Mouse (Mus musculus) urinary bladder, postnatal 4 days (tissue): ENCODE data around the gene Tnik.

Experiments used
- DNase-seq, 2 experiments: peaks; one replicate each; pipeline ENCODE4 v3.0.0; 2021 to 2022; ENCODE audit warnings: low spot score in 2 of 2

Tnik gene

DNA sequence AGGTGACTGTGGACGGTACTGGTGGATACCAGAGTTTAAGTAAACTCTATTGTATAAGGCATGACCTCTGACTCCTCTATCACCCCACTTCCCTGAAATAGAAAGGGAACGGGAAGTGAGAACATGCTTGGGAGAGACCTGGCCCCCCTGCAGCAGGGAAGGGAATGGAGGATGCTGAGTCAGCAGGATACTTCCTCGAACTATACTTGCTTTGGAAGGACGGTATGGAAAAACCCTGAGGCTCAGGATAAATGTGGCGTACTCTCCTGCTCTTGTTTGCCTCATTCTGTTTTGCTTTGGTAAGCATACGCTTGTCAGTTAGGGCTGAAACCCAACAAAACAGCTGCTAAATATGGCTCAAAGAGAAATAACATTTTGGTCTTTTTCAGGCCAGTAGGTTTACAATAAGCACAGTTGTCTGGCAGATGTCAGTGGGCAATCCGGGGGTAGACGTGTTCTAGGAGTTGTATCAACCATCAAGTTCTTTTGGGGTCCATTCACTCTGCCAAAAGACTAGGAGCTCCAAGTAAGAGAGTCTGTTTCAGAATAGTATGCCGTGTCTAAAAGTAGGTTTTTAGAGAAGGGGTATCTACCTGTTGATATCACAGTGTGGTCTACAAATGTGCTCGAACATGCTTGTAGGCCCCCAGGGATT, 87.3 kb downstream of the Tnik start:
- no peak for DNase-seq

DNA sequence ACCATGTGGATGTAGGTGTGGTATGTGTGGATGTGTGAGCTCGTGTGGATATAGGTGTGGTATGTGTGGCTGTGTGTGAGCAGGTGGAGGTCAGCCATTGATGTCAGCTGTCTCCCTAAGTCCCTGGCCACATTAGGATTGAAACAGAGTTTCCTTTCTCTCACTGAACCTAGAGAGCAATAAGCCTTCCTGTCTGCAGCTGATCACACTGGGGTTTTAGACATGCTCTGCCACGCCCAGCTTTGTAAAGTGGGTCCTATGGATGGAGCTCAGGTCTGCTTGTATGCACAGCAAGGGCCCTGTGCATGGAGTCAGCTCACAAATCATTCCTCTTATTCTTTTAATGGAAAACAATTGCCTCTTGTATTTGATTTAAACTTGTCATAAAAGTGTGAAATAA, 95.4 kb downstream of the Tnik start:
- DNase-seq = no peak

DNA sequence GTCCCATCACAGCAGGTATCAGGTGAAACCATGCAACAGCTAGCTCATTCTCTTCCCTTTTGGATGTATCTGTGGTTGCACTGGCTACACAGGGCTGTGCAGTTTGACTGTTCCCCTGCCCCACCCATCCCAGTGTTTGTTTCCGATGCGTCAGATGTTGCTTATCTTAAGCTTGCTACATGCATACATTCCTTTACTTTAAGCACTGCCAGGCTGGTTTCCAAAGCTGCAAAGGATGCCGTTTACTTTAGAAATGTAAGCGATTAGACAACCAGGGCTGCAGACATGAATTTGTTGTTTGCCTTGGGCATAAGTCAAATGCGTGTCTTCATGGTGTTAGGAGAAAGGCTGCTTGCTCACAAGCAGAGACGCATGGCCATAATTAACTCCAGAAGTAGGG, 96.1 kb downstream of the Tnik start:
- no peak for DNase-seq

DNA sequence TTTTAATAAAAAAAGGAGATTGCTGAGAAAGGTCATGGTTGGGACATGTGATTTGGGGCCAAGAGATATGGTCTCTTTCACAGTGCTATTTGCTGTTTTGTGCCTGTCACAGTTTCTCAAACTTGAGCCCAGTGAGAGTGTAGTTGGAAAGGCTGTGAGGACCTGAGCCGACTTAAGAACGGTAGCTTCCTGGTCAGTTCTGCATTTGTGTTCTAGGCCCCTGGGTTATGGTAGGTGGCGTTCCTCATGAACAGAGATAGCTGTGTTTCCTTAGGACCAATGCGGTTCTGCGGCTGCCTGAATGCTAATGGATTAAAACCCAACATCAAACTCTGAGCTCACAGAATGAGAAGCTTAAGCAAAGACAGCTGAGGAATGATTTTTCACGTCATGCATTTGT, 98.0 kb downstream of the Tnik start:
- DNase-seq = no peak

DNA sequence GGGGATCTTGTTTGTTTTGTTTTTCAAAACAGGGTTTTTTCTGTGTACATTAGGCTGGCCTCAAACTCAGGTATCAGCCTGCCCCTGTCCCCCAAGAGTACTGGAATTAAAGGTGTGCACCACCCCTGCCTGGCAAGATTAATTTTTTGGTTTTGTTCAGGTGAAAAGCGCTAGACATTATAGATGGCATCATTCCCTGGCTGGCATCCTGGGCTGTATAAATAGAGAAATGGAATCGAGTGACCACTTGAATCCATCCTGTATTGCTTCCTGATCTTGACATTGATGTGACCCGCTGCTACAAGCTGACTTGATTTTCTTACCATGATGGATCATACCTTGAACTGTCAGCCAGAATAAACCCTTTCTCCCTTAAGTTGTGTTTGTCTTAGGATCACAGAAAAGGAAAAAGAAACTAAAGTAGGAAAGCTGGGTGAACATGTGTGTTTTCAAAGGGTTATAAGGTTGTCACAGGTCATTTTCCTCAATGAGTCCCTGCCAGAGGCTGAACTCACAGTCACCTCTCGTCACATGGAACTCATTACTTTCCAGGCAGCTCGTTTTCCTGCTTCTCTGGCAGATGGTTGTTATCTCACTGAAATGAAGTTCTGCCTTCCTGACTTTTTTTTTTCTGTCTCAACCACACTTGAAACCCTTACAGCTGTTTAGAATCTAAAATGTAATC, 100.6 kb downstream of the Tnik start:
- no peak for DNase-seq

DNA sequence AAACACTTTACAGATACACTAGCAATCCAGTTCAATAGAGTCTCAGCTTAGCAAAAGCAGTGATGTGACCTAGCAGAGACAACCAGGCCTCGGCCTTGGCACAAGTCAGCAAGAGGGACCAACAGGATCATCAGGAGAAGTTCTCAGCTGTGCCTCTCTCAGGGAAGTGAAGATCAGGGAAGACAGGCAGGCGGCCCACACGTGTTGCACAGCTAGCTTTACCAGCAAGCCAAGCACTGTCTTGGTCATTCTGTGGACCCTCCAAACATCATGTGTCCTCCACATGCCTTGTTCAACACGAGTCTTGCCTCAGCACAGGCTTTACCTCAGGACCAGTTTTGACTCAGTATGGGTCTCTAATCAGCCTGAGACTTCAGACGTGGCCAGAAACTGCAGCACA, 105.7 kb downstream of the Tnik start:
- no peak for DNase-seq

DNA sequence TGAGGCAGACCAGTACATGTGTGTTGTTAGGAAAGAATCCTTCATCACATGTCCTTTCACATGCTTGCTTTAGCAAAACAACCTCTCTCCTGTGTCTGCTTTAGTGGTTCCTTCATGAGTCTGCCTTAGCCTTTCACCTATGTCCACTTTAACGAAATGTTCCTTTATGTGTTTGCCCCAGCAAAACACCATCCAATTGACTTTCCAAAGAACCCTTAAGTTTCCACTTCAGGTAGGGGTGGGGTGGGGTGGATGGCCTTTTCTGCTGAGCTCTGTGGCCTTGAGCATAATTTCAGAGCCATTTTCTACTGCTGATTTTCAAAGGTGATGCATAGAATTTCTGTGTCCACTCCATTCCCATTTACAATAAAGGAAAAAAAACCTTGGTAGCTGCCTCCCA, 106.3 kb downstream of the Tnik start:
- no peak for DNase-seq

DNA sequence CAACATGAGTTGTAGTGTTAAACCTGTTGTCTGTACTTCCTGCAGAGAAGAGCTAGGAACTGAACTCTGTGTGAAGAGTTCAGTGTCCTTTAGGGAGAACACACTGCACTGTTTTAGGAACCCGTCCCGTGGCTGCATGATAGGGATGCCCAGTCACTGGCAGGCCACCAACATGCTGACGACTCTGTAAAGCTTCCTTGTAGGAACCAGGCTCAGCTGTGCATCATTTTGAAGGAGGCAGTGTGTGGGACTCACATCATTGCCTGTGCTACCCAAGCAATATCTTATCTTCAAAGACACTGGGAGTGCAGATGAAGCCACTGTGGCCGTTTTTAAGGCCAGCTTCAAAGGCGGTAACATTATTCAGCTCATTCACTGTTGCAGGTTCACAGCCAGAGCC, 106.7 kb downstream of the Tnik start:
- DNase-seq = no peak

DNA sequence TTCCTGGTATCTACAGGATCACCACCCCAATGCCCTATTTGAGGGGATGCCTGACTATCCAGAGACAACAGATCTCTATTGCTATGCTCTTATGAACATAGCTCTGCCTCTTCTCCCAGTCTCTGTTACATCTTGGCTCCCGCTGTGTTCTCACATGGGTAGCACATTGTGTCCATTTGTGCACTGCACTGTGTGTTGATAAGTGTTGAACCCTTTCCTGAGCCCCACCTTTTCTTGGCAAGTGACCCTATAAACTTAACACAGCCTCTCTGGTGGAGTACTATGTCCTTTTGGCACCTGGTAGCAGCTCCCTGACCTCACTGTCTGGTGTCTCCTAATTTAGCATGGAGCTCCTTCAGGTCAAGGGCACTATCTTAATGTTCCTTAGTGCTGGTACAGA, 108.6 kb downstream of the Tnik start:
- DNase-seq = no peak

DNA sequence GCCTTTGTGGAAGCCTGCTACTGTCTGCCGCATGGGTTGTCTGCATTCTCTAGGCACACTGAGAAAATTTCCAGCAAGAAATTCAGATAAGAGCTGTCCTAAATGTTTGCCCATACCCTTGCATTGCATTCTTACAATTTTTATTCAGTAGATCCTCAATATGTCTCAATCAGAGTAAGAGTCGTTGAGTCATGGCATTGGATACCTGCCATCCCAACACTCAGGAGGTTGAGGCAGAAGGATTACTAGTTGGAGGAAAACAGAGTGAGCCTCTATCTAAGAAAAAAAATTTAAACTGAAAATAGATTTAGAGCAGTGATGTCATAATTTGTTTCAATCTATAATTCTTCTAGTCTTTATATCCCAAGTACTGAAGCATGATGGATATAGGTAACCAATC, 109.4 kb downstream of the Tnik start:
- no peak for DNase-seq

DNA sequence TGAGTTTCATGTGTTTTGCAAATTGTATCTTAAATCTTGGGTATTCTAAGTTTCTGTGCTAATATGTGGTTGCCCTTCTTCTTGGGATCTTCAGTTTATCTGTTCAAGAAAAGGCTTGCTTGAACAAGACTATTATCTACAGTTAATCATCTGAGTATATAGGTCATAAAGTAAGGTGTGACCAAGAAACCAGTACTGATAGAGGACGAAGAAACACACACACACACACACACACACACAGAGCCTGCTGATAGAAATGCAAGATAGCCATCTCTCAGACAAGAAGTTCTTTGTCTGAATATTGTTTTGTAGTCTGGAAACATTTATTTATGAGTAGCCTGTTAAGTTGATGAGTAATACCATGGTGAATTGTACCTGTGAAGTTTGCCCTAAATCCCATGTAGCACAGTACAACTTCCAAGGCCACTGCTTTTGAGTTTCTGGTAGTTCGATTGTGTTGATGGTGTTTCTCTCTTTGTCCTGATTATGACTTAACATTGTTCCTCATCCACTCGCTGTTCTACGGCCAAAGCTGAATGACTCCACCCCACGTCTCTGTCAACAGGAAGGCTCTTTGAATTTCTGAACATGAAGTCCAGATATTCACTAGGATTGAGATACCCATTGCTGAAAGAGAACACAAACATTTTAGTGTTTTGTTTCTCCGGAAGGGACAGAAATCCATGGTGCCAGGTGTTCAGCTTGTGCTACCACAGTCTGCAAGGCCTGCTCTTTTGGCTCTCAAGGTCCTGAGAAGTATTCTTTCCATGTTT, 111.9 kb downstream of the Tnik start:
- DNase-seq = no peak

DNA sequence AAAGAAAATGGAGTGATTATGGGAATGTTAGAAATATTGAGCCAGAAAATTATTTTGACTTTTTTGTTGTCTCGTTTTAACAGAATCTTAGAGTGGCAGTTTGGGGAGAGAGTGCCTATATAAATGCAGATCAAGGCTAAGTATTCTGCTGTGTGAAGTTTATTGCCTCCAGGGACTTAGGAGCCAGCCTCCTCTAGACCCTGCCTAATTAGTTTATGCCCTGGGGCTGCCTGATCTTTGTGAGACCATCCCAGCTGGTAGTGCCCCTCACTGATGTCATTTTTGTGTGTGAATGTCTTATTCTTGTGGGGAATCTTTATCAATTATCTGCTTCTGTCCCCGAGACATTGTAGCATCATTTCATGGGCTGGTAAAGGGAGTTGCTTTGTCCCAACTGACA, 117.2 kb downstream of the Tnik start:
- no peak for DNase-seq

DNA sequence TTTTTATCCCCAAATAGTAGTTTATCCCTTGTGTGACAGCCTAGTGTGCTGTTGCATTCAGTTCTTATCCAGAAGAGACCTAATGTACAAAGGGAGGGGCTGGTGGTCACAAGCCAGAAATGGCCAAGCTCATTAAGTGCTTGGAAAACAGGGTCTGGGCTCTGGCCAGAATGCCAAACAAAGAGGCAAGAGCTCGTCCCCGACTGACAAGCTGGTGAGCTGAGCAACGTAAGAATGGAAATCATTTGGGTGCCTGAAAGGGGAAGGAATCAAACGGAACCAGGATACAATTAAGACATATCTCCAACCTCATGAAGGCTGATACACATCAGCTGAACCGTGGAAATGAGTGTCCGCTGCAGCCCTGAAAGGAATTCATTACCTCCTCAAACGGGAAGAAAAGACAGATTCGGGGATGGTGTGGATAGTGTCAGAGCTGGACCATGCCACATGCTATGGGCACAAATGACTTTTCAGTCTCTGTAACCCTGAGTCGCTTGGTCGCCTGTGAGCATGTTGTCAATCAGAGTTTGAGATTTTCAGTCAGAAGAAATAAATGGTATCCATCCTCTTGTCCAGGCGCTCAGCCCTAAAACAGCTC, 120.6 kb downstream of the Tnik start:
- no peak for DNase-seq

DNA sequence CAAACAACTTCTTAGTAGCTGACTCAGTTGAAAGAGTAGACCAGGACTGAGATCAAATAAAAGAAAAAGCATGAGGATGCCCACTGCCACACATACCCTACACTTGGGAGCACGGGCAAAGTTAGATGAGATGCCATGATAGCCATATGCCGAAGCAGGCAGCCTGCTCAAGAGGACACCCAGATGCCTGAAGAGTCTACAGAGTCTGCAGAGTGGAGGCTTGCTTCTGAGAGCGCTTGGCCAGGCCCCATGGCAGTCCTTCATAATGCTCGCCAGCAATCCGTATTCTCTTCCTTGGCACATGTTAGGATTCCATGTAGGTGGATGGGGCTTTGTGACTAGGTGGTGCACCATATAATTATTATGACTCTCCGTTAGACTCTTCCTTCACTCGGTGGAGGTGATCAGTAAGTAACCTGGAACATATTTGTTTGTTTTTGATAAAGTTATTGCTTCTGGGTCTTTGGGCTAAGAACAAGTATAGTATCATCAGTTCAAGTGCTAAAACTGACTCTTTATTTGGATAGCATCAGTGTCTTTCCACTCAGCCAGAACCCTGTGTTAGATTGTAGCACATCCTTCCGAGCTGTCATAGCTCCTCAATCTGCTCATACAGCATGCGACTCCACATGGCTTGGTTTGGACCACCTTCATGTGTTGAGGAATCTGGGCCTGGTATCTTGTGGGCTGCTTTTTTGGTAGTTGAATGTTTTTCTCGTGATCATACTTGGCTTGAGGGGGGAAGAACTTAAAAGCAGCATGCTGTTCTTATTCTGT, 122.4 kb downstream of the Tnik start:
- DNase-seq = no peak

DNA sequence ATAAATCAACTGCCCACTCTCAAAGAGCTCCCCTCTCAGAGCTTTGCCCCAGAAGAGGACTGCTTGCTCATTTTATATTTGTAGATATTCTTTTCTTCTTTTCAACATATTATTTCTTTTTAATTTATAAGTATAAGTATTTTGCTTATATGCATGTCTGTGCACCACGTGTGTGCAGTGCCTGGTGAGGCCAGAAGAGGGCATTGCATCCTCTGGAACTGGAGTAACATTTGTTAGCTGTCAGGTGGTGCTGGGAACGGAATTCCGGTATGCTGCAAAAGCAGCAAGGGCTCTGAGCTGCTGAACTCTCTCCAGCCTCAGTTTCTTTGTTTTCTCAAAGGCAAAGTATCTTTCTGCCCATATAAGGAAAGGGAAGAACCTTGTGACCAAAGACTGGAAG, 125.5 kb downstream of the Tnik start:
- no peak for DNase-seq

DNA sequence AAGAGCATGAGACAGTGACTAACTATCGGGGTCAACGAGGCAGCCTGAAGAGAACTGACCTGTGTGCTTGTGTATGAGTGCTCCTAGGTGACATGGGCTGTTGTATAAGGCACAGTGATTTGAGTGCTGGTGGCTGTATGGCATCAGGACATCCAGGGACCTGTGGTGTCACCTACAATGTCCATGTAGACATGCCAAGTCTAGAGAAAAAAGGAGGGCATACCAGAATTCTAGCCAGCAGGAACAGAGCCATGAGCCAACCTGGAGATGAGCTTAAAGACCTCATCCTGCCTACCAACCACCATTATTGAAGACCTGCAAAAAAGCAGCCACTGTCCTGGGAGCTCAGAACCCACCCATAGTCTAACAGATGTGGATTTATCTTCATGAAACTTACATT, 127.2 kb downstream of the Tnik start:
- DNase-seq = no peak

DNA sequence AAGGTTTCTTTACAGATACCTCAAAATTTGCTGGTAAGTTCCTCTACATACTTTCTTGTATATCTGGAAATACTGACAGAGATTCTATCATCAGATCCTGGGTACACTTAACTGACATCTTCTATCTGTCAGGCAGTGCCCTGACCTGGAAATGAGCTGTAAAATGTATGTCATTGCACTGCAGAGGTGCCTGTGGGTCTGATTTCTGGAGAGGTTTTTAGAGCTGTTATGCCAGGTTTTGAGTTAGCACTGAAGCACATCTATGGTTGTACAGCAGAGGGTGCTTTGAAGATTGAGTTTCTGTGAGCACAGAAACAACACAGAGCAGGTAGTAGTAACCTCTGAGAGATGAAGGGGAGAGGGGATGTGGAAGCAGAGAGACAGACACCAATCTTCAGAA, 129.5 kb downstream of the Tnik start:
- DNase-seq = no peak

DNA sequence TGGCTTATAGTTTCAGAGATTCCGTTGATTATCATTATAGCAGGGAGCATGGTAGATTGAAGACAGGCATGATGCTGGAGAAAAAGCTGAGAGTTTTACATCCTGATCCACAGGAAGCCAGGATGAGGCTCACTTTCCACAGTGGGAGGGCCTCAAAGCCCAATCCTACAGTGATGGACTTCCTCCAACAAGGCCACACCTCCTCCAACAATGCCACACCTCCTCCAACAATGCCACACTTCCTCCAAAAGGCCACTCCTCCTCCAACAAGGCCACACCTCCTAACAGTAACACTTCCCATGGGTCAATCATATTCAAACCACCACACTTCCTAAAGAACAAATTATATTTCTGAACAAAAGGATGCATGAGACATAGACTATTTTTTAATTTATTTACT, 135.8 kb downstream of the Tnik start:
- DNase-seq = no peak

DNA sequence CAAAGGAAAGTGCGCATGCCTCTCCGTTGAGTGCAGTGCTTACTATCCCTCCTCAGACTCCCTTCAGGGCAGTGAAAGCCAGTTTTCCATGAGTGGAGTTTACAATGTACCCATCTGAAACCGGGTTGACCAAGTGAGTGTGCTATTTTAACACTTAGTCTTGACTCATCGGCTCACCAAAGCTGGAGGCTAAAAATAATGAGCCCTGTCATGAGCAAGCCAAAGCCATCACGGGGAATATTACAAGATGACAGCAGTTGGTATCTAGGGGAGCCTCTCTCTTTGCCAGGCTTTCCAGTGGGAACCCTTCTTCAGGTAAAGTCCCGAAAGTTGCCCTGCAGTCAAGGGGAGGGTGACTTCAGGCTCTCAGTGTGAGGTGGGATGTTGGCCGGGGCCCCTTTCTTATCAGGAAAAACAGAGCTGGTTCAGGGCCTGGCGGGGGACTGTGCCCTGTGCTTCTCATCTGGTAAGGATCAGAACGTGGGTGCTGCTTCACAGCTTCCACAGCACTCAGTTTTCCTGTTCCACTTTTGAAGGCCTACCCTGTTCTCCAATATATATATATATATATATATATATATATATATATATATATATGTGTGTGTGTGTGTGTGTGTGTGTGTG, 136.7 kb downstream of the Tnik start:
- DNase-seq = no peak

DNA sequence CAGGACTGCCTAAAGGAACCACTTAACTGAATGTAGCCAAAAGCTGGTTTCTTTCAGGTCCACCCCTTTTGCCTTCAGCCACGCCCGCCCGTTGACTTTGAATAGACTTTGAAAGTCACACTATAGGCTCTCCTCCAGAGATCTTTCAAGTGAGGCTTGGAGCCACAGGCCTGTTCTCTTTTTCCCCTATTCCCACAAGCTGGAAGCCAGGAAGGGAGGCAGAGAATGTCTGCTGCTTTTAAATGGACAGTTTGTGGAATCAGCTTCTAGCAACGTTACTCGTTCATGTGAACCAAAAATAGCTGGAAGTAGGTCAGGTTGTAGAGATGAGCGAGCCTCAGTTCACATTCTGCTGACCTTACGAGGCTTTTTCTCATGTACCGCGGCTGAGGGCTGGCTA, 138.3 kb downstream of the Tnik start:
- no peak for DNase-seq

DNA sequence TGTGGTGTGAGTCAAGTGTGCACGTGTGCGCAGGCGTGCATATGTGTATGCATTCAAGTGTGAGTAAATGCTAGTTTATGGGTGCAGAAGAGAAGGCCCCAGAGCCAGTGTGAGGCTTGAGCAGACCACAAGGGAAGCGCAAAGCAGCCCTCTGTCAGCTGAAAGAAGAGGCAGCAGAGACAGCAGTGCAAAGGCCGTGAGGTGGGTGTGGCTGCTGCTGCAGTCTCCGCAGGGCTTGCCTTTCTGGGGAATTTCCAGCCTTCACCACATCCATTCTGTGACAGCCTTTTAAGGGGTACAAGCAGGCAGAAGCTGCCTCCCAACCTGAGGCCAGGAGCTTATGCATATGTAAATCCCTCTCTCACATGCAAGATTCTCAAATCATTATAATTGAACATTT, 139.2 kb downstream of the Tnik start:
- DNase-seq = no peak

DNA sequence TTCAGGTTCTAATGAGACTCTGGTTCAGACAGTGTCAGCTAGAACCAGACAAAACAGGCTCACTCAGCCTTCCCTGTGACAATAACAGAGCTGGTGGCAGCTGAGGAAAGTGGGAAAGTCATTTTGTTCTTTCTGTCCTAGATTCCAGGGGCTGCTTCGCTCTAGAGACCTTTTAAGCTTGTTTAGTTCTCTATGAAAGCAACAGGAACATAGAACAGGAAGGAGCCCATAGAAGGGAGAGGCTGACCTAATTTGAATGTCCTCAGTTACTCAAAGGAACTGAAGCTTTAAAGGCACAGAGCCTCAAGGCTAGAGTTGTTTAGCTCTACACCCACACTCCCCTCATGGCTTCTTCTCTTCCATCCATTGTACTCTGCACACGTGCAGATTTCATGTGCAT, 142.4 kb downstream of the Tnik start:
- DNase-seq = no peak
